Mouse (Mus musculus): Measurements from ENCODE around the gene Mief1.
A peak's percentile ranks its signal among the peaks of the same experiment; 100 is the strongest.

Mief1 gene

GRCm38 (mm10) chr15:80228071-80228800, 5.6 kb upstream of the Mief1 start:
- DNase-seq (ENCODE audit: low spot score), result no peak

GRCm38 (mm10) chr15:80232331-80232730, 1.5 kb upstream of the Mief1 start:
- no peak for DNase-seq (ENCODE audit: low spot score)

- no peak for DNase-seq (ENCODE audit: low spot score)
Measured at GRCm38 (mm10) chr15:80233053-80233452, 765 bp upstream of the Mief1 start.

- no peak for DNase-seq (ENCODE audit: low spot score)
Measured at GRCm38 (mm10) chr15:80235535-80235934, 1.7 kb downstream of the Mief1 start, which contains the start of gene AC140267.1. Gene AC140267.1 (plus strand): TSS chr15:80235835.

GRCm38 (mm10) chr15:80248135-80248534, 14.3 kb downstream of the Mief1 start:
- no peak for DNase-seq (ENCODE audit: low spot score)

GRCm38 (mm10) chr15:80248596-80248995, 14.8 kb downstream of the Mief1 start:
- DNase-seq (ENCODE audit: low spot score), result no peak

- DNase-seq (ENCODE audit: low spot score), result no peak
Measured at GRCm38 (mm10) chr15:80249672-80250071, 15.9 kb downstream of the Mief1 start.

GRCm38 (mm10) chr15:80250586-80250985, 16.8 kb downstream of the Mief1 start:
- no peak for DNase-seq (ENCODE audit: low spot score)

- no peak for DNase-seq (ENCODE audit: low spot score)
Measured at GRCm38 (mm10) chr15:80253530-80253929, 19.7 kb downstream of the Mief1 start.

GRCm38 (mm10) chr15:80254207-80254606, 20.4 kb downstream of the Mief1 start:
- no peak for DNase-seq (ENCODE audit: low spot score)

GRCm38 (mm10) chr15:80254847-80255645, 21.2 kb downstream of the Mief1 start, which contains the start of gene Atf4:
Gene Atf4 (plus strand): TSS chr15:80255184.
- DNase-seq (ENCODE audit: low spot score), result peak; percentile 98

- DNase-seq (ENCODE audit: low spot score), result peak; percentile 79
Measured at GRCm38 (mm10) chr15:80255646-80256121, 21.9 kb downstream of the Mief1 start.

- DNase-seq (ENCODE audit: low spot score), result no peak
Measured at GRCm38 (mm10) chr15:80256242-80256641, 22.4 kb downstream of the Mief1 start.

- DNase-seq (ENCODE audit: low spot score), result no peak
Measured at GRCm38 (mm10) chr15:80256656-80257601, 23.1 kb downstream of the Mief1 start.

- no peak for DNase-seq (ENCODE audit: low spot score)
Measured at GRCm38 (mm10) chr15:80257602-80258239, 23.9 kb downstream of the Mief1 start.

- no peak for DNase-seq (ENCODE audit: low spot score)
Measured at GRCm38 (mm10) chr15:80258240-80259170, 24.7 kb downstream of the Mief1 start.

- no peak for DNase-seq (ENCODE audit: low spot score)
Measured at GRCm38 (mm10) chr15:80259406-80260045, 25.7 kb downstream of the Mief1 start.

GRCm38 (mm10) chr15:80260677-80261076, 26.9 kb downstream of the Mief1 start:
- DNase-seq (ENCODE audit: low spot score), result peak; percentile 54

GRCm38 (mm10) chr15:80261100-80261499, 27.3 kb downstream of the Mief1 start:
- no peak for DNase-seq (ENCODE audit: low spot score)

All from testis, postnatal 14 days (tissue).